Mouse (Mus musculus): ENCODE data around the gene Fbln2. TPM values are rescaled to one million over a fixed set of nuclear protein-coding genes. Genes with fewer than 3 reads are reported as not detected.

Fbln2 gene
- polyA plus RNA-seq, 1 experiment from 2014 or later = 260 TPM

DNA sequence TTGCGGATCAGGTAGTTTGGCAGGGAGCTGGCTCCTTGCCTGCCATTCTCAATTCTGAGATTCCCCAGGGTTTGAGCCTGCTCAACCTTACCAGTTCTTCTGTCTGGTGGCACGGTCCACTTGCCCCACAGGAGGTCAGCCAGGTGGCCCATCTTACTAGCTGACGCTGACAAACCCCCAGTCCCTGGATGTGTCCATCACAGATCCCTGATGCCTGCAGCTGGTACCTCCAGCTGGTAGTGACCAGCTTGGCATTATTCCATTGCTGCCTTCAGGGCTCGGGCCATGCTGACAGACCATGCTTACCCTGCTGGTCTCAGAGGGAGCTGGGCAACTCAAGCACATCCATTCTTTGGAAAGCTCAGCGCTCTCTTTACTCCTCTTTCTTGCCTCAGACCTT lies 18.7 kb downstream of the Fbln2 start:
- H3K27me3 ChIP-seq = no peaks in the 10 kb centered on the region
- H3K9me3 ChIP-seq (replicated peaks) = no peaks in the 10 kb centered on the region
- 86% methylated on average over 5 of the region's 5 CpGs for WGBS
- H3K4me2 ChIP-seq (replicated peaks) = no peak overlapping the region
- H3K9ac ChIP-seq = no peak overlapping the region
- H3K36me3 ChIP-seq = peaks cover 11% of the 10 kb centered on the region
- no peak overlapping the region for H3K4me3 ChIP-seq (replicated peaks)
- H3K4me1 ChIP-seq = peaks cover 63% of the 10 kb centered on the region
- ATAC-seq (ENCODE audit: insufficient number of reproducible peaks, low FRiP score, low TSS enrichment, low read depth) = no peak
- H3K27ac ChIP-seq (replicated peaks) = no peak overlapping the region

DNA sequence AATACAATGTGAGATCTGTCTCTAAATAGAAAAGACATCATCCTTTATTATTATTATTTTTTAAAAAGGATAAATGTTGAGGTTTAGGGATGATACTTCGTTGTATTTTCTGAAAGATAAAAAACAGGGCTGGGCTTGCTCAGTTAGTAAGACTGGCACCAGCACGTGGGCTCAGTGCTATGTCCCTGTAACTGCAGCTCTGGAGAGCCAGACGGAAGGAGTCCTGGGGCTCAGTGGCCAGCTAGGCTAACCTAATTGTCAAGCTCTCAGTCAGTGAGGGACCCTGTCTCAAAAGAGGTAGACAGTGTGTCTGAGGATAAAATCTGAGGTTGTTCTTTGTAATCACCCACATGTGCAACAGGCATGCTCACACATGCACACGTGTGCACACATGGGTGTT lies 19.3 kb downstream of the Fbln2 start:
- Histone ChIP-seq H3K4me3 (replicated peaks) (no peak overlapping the region), H3K4me1 (peaks cover 65% of the 10 kb centered on the region), H3K4me2 (replicated peaks) (no peak overlapping the region), H3K27me3 (no peaks in the 10 kb centered on the region), H3K27ac (replicated peaks) (no peak overlapping the region), H3K9me3 (replicated peaks) (no peaks in the 10 kb centered on the region), H3K9ac (no peak overlapping the region), H3K36me3 (peaks cover 11% of the 10 kb centered on the region)
- ATAC-seq (ENCODE audit: insufficient number of reproducible peaks, low FRiP score, low TSS enrichment, low read depth) = no peak
- WGBS = 68% methylated on average over 4 of the region's 4 CpGs

DNA sequence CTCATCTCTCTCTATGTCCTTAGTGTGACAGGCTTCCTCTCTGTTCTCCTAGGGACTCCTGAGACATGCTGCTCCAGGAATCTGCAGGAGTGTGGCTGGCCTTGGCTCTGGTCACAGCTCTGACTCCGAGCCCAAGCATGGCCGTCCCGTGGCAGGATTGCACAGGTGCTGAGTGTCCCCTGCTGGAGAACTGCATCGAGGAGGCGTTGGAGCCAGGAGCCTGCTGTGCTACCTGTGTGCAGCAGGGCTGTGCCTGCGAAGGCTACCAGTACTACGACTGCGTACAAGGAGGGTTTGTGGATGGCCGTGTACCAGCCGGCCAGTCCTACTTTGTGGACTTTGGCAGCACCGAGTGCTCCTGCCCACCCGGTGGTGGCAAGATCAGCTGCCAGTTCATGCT lies 20.8 kb downstream of the Fbln2 start:
- no peak overlapping the region for H3K4me2 ChIP-seq (replicated peaks)
- no peak overlapping the region for H3K27ac ChIP-seq (replicated peaks)
- H3K9me3 ChIP-seq (replicated peaks) = no peaks in the 10 kb centered on the region
- ATAC-seq (ENCODE audit: insufficient number of reproducible peaks, low FRiP score, low TSS enrichment, low read depth) = no peak
- WGBS = 78% methylated on average over 12 of the region's 12 CpGs
- no peak overlapping the region for H3K4me3 ChIP-seq (replicated peaks)
- peaks cover 15% of the 10 kb centered on the region for H3K36me3 ChIP-seq
- no peak overlapping the region for H3K9ac ChIP-seq
- H3K27me3 ChIP-seq = no peaks in the 10 kb centered on the region
- peaks cover 78% of the 10 kb centered on the region for H3K4me1 ChIP-seq

DNA sequence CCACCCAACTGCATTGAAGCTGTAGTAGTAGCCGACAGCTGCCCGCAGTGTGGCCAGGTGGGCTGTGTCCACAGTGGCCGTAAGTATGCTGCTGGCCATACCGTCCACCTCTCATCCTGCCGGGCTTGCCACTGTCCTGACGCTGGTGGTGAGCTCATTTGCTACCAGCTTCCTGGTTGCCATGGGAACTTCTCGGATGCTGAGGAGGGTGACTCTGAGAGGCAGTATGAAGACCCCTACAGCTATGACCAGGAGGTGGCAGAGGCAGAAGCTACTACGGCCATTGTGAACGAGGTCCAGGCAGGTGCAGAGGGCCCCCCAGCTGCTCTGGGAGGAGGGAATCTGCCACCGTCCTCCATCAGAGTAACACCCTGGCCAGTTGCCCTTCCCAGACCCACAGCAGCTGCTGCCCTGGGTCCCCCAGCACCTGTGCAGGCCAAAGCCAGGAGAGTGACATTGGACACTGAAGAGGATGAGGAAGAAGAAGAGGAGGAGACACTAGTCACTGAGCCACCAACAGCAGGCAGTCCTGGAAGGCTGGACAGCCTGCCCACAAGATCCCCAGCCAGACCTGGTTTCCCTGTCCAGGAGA lies 21.3 kb downstream of the Fbln2 start:
- Histone ChIP-seq H3K4me1 (peaks cover 73% of the 10 kb centered on the region), H3K27ac (replicated peaks) (no peak overlapping the region), H3K9ac (no peak overlapping the region), H3K4me3 (replicated peaks) (no peak overlapping the region), H3K9me3 (replicated peaks) (no peaks in the 10 kb centered on the region), H3K36me3 (peaks cover 19% of the 10 kb centered on the region), H3K27me3 (no peaks in the 10 kb centered on the region), H3K4me2 (replicated peaks) (no peak overlapping the region)
- ATAC-seq (ENCODE audit: insufficient number of reproducible peaks, low FRiP score, low TSS enrichment, low read depth) = no peak
- WGBS = 77% methylated on average over 10 of the region's 10 CpGs

DNA sequence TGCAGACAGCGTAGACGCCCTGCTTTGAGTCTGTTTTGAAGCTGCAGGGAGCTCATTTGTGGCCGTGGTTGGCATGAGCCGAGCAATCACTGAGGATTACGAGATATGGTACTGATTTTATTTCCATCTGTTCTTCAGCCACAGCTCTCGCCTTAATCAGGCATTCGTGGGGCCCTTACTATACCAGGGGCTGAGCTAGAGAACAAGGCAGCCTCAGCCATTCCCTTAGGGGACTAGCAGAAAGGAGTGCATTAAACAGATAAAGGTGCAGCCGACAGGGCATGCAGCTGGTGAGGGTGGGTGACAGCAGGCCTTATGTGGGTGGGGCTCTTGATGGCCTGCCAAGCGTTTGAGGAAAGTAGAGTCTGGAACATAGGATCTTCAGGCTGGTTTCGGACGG lies 23.8 kb downstream of the Fbln2 start:
- WGBS = 13% methylated on average over 11 of the region's 11 CpGs
- peaks cover 62% of the 10 kb centered on the region for H3K4me1 ChIP-seq
- no peak overlapping the region; the same call in 1 of the 2 replicates for H3K4me2 ChIP-seq (replicated peaks)
- ATAC-seq (ENCODE audit: insufficient number of reproducible peaks, low FRiP score, low TSS enrichment, low read depth) = peak; percentile 31; the same call in 1 of the 2 replicates
- H3K27ac ChIP-seq (replicated peaks) = peak overlapping the region; percentile 79
- H3K9me3 ChIP-seq (replicated peaks) = no peaks in the 10 kb centered on the region
- no peak overlapping the region for H3K4me3 ChIP-seq (replicated peaks)
- no peak overlapping the region for H3K9ac ChIP-seq
- H3K36me3 ChIP-seq = peaks cover 19% of the 10 kb centered on the region
- no peaks in the 10 kb centered on the region for H3K27me3 ChIP-seq

DNA sequence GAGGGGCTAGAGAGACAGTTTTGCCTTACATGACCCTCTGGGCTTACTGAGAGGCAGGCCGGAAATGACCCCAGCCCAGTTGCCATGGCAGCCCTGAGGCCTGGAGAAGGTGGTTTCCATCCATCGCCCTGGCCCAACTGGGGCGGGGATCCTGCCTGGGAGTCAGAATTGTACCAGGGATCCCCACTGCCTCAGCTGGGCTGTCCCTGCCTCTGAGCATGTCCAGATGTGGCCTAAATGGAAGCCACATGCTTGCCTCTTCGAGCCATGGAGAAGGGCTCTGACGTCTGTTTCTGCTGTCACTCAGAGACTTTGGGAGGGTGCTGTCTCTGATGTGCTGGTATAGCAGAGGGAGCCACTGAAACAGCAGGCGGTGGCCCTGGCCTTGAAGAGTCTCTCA lies 24.2 kb downstream of the Fbln2 start:
- H3K4me2 ChIP-seq (replicated peaks) = no peak overlapping the region; the same call in 1 of the 2 replicates
- no peak overlapping the region for H3K4me3 ChIP-seq (replicated peaks)
- H3K27ac ChIP-seq (replicated peaks) = peak overlapping the region; percentile 79
- H3K4me1 ChIP-seq = peaks cover 63% of the 10 kb centered on the region
- peaks cover 19% of the 10 kb centered on the region for H3K36me3 ChIP-seq
- H3K27me3 ChIP-seq = no peaks in the 10 kb centered on the region
- no peak overlapping the region for H3K9ac ChIP-seq
- WGBS = 29% methylated on average over 6 of the region's 6 CpGs
- ATAC-seq (ENCODE audit: insufficient number of reproducible peaks, low FRiP score, low TSS enrichment, low read depth) = peak; percentile 64
- H3K9me3 ChIP-seq (replicated peaks) = no peaks in the 10 kb centered on the region

DNA sequence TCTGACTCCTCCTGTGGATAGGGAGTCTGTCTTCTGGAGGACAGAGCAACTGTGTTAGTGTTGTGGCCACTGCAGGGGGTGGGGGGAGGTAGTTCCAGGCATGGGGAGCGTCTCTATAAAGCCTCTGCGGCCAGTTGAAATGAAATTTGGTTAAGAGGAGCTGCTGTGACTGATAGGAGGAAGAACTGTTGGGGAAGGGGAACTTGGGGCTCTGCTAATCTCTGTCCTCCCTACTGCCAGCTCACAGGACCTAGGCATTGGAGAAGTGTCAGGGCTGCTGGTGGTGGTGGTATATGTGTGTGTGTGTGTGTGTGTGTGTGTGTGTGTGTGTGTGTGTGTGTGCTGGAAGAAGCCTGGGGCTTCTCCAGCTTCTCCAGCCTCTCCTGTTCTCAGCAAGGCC lies 25.0 kb downstream of the Fbln2 start:
- Histone ChIP-seq H3K4me3 (replicated peaks) (no peak overlapping the region), H3K27me3 (no peaks in the 10 kb centered on the region), H3K36me3 (peaks cover 19% of the 10 kb centered on the region), H3K4me2 (replicated peaks) (no peak overlapping the region), H3K4me1 (peaks cover 72% of the 10 kb centered on the region), H3K9me3 (replicated peaks) (no peaks in the 10 kb centered on the region), H3K27ac (replicated peaks) (peak overlapping the region; percentile 79), H3K9ac (no peak overlapping the region)
- no peak for ATAC-seq (ENCODE audit: insufficient number of reproducible peaks, low FRiP score, low TSS enrichment, low read depth)
- 41% methylated on average over 2 of the region's 2 CpGs for WGBS

DNA sequence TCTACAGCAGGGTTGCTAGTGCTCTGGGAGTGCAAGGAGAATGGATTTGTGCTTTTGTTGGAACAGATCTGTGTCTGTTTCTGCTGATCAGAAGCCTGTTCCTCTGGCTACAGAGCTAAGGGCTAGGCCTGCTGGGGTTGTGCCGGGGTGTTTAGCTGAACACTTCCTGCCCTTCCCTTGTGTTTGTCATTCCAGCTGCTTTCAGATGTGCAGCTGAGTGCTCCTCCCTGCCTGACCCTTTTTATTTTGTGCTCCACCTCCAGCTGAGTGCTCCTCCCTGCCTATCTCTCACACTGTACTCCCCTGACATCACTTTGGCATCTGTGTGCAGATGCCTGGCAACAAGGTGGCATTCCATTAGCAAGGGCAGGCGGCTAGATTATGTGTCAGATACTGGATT lies 28.3 kb downstream of the Fbln2 start:
- Histone ChIP-seq H3K4me1 (peaks cover 62% of the 10 kb centered on the region), H3K4me3 (replicated peaks) (no peak overlapping the region), H3K9me3 (replicated peaks) (no peaks in the 10 kb centered on the region), H3K36me3 (peaks cover 8% of the 10 kb centered on the region), H3K4me2 (replicated peaks) (no peak overlapping the region), H3K27ac (replicated peaks) (no peak overlapping the region), H3K27me3 (no peaks in the 10 kb centered on the region), H3K9ac (no peak overlapping the region)
- 54% methylated on average over 2 of the region's 2 CpGs for WGBS
- no peak for ATAC-seq (ENCODE audit: insufficient number of reproducible peaks, low FRiP score, low TSS enrichment, low read depth)

DNA sequence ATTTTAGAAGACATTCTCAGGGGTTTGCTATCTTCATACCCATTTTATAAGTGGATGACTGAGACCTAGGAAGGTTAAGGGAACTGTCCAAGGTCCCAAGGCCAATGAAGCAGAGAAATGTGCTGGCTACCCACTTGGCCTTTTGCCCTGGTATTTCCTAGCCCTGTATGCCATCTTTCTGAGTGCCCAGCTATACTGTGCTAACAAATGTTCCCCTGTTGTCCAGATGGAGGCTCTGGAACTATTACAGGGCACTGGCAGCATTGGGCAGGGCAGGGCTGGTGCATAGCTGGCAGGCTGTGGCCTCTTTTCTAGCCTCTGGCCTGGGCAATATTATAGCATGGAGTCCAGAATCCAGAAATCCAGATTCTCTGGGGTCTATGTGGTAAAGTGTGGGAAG lies 28.7 kb downstream of the Fbln2 start:
- peaks cover 8% of the 10 kb centered on the region for H3K36me3 ChIP-seq
- H3K9me3 ChIP-seq (replicated peaks) = no peaks in the 10 kb centered on the region
- H3K4me2 ChIP-seq (replicated peaks) = no peak overlapping the region
- H3K27ac ChIP-seq (replicated peaks) = 0 out of 2 replicates have a peak overlapping the region, but pooled peaks have one; percentile 22
- H3K4me1 ChIP-seq = peaks cover 59% of the 10 kb centered on the region
- no peaks in the 10 kb centered on the region for H3K27me3 ChIP-seq
- no peak overlapping the region for H3K4me3 ChIP-seq (replicated peaks)
- no peak overlapping the region for H3K9ac ChIP-seq
- no peak for ATAC-seq (ENCODE audit: insufficient number of reproducible peaks, low FRiP score, low TSS enrichment, low read depth)

DNA sequence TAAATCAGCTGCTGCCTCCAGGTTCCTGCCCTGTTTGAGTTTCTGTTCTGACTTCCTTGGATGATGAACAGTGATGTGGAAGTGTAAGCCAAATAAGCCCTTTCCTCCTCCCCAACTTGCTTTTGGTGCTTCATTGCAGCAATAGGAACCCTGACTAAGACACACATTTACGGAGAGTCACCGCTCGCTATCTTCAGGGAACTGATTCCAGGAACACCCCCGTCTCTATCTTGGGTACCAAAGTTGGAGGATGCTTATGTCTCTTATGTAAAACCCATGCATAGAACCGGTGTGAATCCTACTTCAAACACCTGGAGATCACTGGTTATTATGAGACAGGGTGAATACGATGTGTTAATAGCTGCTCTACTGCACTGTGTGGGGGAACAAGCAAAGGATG lies 31.1 kb downstream of the Fbln2 start:
- H3K4me2 ChIP-seq (replicated peaks) = no peak overlapping the region
- H3K27me3 ChIP-seq = no peaks in the 10 kb centered on the region
- 89% methylated on average over 6 of the region's 6 CpGs for WGBS
- ATAC-seq (ENCODE audit: insufficient number of reproducible peaks, low FRiP score, low TSS enrichment, low read depth) = no peak
- no peak overlapping the region for H3K27ac ChIP-seq (replicated peaks)
- H3K9me3 ChIP-seq (replicated peaks) = no peaks in the 10 kb centered on the region
- H3K36me3 ChIP-seq = peaks cover under 1% of the 10 kb centered on the region; the same call in 1 of the 2 replicates
- peaks cover 39% of the 10 kb centered on the region for H3K4me1 ChIP-seq
- H3K9ac ChIP-seq = no peak overlapping the region
- no peak overlapping the region for H3K4me3 ChIP-seq (replicated peaks)

DNA sequence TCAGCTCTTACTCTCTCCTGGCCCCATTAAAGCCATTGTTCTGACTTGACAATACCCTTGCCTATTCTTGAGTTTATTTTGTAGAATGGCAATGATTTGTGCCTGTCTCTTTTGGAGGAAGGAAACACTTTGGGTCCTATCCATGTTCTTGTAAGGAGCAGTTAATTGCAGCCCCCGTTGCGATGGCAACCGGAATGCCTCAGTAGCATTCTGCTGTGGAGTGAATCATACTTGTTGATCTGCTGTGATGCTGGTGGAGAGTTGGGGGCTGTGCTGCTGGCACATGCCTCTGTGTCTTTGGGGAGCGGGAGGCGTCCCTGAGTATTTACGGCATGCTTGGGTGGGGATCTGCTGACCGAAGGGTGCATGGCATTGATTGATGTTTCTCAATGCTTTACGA lies 32.1 kb downstream of the Fbln2 start:
- Histone ChIP-seq H3K4me2 (replicated peaks) (no peak overlapping the region), H3K9ac (no peak overlapping the region), H3K4me1 (peaks cover 39% of the 10 kb centered on the region), H3K27ac (replicated peaks) (no peak overlapping the region), H3K4me3 (replicated peaks) (no peak overlapping the region), H3K27me3 (no peaks in the 10 kb centered on the region), H3K36me3 (no peaks in the 10 kb centered on the region), H3K9me3 (replicated peaks) (no peaks in the 10 kb centered on the region)
- WGBS = 74% methylated on average over 8 of the region's 8 CpGs
- no peak for ATAC-seq (ENCODE audit: insufficient number of reproducible peaks, low FRiP score, low TSS enrichment, low read depth)

DNA sequence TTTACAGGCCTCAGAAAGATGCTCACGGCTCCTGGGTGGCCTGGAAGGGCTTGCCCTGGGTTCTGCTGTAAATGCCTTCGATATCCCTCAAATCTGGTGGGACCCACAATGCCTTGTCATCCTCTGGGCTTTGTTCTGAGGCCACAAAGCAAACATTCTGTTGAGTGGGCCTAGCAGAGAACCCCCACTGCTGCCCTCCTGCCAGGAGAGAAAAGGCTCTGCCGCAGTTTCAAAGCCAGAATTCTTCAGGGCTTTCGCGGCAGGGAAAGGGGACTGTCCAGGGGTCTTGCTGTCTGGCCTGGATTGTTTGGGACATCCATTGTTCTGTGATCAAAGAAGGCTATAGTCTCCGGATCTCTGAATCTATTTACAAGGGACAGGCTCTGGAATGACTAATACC lies 33.1 kb downstream of the Fbln2 start:
- Histone ChIP-seq H3K27ac (replicated peaks) (no peak overlapping the region), H3K4me1 (peaks cover 35% of the 10 kb centered on the region), H3K9me3 (replicated peaks) (0 out of 2 replicates have a peak, but pooled peaks cover 5% of the 10 kb centered on the region), H3K9ac (no peak overlapping the region), H3K36me3 (peaks cover 4% of the 10 kb centered on the region; the same call in 1 of the 2 replicates), H3K27me3 (no peaks in the 10 kb centered on the region), H3K4me3 (replicated peaks) (no peak overlapping the region), H3K4me2 (replicated peaks) (no peak overlapping the region)
- no peak for ATAC-seq (ENCODE audit: insufficient number of reproducible peaks, low FRiP score, low TSS enrichment, low read depth)
- WGBS = 33% methylated on average over 6 of the region's 6 CpGs
